Mouse (Mus musculus): ENCODE results near the gene Erg.

The Erg gene

DNA sequence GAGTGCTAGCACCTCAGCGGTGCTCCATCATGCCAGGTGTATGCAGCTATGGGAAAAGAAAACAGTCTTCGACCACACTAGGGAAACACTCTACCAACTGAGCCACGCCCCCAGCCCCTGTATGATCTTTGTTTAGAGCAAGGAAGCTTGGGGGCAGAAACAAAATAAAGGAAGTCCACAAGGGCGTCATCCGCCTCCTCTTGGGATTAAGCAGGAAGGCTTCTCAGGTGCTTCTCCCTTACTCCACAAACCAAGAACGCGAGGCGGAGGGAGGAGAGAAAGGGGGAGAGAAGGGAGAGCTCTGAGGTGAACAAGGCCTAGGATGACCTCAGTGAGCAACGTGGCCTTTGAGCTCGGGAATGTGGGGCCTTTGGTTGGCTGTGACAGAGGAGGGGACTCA lies 241.4 kb downstream of the Erg start:
- DNase-seq = no peak

DNA sequence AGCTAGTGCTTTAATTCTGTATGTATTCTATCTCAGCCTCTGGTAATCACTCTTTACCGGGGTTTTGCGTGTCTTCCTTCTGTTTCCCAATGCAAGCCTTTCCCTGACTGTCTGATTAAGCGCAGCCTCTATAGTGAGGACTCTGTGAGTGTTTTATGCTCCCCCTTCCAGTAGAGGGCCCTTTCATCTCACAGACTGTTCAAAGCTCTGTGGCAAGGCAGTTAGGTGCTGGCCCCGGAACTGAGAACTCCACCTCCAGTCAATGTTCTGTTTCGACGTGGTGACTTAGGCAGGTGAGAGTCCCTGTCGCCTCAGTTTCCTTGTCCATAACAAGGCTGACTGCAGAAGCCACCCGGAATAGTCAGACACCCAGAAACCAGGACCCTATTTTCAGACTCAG lies 244.4 kb downstream of the Erg start:
- no peak for DNase-seq

DNA sequence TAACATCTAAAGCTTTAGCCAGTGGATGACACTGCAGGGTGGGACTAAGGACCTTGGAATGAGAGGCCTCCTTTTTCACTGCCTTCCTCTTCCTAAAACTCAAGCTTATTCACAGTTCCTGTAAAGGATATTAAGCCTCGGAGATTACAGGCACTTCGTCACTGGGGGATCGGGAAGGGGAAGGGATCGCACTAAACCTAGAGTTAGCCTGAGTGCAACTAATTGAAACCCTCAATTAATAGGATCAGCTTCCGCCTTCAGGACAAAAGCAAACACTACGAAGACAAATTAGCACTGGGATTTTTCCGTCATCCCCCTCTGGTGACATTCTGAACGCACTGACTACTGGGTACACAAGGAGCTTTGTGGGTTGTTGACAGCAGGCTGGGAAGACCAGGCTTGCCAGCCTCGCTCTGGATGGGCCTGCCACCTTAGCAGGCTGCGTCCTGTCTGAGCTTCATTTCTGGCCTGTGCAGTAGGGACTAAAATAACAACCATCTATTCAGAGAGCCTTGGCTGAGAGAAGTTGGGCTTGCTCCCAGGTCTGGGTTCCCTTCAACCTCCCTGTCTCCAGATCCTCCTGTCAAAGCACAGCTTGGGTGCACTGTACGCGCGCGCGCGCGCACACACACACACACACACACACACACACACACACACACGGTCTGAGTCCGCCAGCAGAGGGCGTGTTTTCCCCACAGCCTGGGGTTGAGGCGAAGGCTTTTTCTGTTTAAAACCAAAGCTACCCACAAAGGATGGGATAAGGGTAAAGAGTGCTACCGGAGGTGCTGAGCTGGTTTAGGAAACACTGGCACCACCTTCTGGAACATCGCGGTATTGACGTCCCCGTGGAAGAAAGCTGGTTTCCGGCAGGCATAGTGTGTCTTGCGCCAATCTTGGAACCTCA lies 245.3 kb downstream of the Erg start:
- DNase-seq = peak; percentile 81 to 91

GRCm38 (mm10) chr16:95332159-95332558 lies 254.2 kb downstream of the Erg start:
- no peak for DNase-seq

DNA sequence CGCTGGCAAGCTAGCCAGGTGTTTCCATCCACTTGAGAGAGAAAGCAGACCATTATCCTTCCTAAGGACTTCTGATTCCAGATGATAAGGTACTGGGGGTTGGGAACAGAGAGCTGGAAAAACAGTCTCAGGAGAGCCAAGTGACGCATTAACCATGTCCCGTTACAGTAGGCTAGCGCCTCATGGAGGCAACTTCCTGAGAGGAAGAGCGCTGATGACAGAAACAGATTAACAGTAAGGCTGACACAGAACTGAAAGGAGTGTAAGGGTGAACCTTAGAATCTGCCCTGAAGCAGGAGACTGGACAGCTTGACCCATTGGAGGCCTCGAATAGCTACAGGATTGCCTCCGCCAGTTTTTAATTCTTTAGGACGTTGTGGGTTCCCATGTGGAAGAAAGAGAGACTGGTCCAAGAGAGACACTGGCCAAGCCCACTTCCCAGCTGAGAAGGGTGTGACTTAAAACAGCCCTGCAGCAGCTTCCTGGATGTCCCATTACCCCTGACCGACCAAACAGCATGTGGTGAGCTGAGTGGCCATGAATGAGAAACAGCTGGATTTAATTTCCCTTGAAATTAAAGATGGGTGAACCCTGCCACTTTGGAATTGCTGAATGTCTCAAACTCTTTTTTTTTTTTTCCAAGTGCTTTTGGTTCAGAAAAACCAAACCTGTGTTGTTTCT lies 264.3 kb downstream of the Erg start:
- DNase-seq = peak in 1 of 2 experiments; percentile 39
